Mouse (Mus musculus): Measurements from ENCODE around the gene Psmd14. TPM values are rescaled to one million over a fixed set of nuclear protein-coding genes. Genes with fewer than 3 reads are reported as not detected.

The Psmd14 gene
- total RNA-seq, 1 experiment from 2014 or later: 181 TPM

GRCm38 (mm10) chr2:61811507-61812421, 100.3 kb downstream of the Psmd14 start:
- peak; percentile 23; the same call in 1 of the 2 replicates for ATAC-seq (replicated peaks; ENCODE audit: low read depth, poor library complexity, severe bottlenecking)

- ATAC-seq (replicated peaks; ENCODE audit: low read depth, poor library complexity, severe bottlenecking): no peak
Measured at GRCm38 (mm10) chr2:61812536-61812935, 101.0 kb downstream of the Psmd14 start.

GRCm38 (mm10) chr2:61813106-61813505, 101.6 kb downstream of the Psmd14 start:
- ATAC-seq (replicated peaks; ENCODE audit: low read depth, poor library complexity, severe bottlenecking): no peak

GRCm38 (mm10) chr2:61813521-61813920, 102.0 kb downstream of the Psmd14 start:
- ATAC-seq (replicated peaks; ENCODE audit: low read depth, poor library complexity, severe bottlenecking): no peak

- ATAC-seq (replicated peaks; ENCODE audit: low read depth, poor library complexity, severe bottlenecking): peak; percentile 27; the same call in 1 of the 2 replicates
Measured at GRCm38 (mm10) chr2:61814548-61815473, 103.3 kb downstream of the Psmd14 start.

GRCm38 (mm10) chr2:61815583-61816313, 104.3 kb downstream of the Psmd14 start:
- no peak; the same call in 1 of the 2 replicates for ATAC-seq (replicated peaks; ENCODE audit: low read depth, poor library complexity, severe bottlenecking)

GRCm38 (mm10) chr2:61818197-61818596, 106.7 kb downstream of the Psmd14 start:
- no peak for ATAC-seq (replicated peaks; ENCODE audit: low read depth, poor library complexity, severe bottlenecking)

- ATAC-seq (replicated peaks; ENCODE audit: low read depth, poor library complexity, severe bottlenecking): peak; percentile 54; the same call in 1 of the 2 replicates
Measured at GRCm38 (mm10) chr2:61820203-61820602, 108.7 kb downstream of the Psmd14 start.

GRCm38 (mm10) chr2:61823426-61824140, 112.1 kb downstream of the Psmd14 start:
- no peak for ATAC-seq (replicated peaks; ENCODE audit: low read depth, poor library complexity, severe bottlenecking)

- ATAC-seq (replicated peaks; ENCODE audit: low read depth, poor library complexity, severe bottlenecking): no peak
Measured at GRCm38 (mm10) chr2:61837243-61837806, 125.8 kb downstream of the Psmd14 start.

Other genes with a start within 250 kb of the Psmd14 start
- gene Tank, start 133.1 kb upstream of the Psmd14 start, total RNA-seq (2017): 63.9 and 64.1 TPM in 2 replicates
- 1.5 TPM in 1 of 2 replicates, not detected in the other for gene Tbr1, start 91.2 kb downstream of the Psmd14 start, total RNA-seq (2017)

Data from common myeloid progenitor, adult 5-6 weeks (primary cell).